Mouse (Mus musculus): Measurements from ENCODE around the gene Pold2. TPM values are rescaled to one million over a fixed set of nuclear protein-coding genes. Genes with fewer than 3 reads are reported as not detected.

Gene Pold2
- polyA plus RNA-seq (2011; ENCODE audit: insufficient read depth, insufficient read length, low replicate concordance, missing spikeins) = 13.9 and 19.9 TPM in 2 replicates

DNA sequence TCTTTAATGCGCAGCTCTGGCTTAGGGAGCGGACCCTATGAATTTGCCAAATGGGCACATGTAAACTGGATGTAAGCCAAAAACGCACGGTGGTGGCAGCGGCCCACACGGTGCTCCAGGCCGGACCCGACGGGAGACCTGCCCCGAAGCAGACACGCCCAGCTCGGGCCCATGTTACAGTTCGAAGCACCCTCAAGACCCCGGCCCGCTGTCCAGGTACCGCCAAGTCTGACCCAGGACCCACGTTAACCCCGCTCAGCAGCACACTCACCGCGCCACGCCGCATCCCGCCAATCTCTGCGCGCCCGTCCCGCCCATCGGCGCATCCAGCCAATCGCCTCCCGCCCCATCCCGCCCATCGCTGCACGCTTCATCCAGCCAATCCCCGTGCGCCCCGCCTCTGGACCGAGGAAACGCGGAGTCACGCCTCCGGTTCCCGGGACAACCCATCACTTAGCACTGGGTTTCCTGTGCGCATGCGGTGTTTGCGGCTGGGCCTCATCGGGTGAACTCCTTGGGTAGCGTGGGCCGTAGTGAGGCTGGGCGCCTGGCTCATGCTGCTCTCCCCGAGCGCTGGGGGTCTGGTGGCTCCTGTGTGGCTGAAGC lies at the start of gene Pold2:
Pold2 (minus strand) TSS at position 372 of the 606 bp plus-strand sequence.
- TF ChIP-seq CTCF (IDR thresholded peaks at IDR 0.05; ENCODE audit: control insufficient read depth, insufficient read depth, low read length) (no peak), POLR2A (IDR thresholded peaks at IDR 0.05; ENCODE audit: borderline replicate concordance, control insufficient read depth, low read depth, low read length) (peak; percentile 89)
- Histone ChIP-seq H3K4me1 (ENCODE audit: control insufficient read depth, insufficient read depth, low read length) (peaks cover 2% of the 10 kb centered on the region; the same call in 1 of the 2 replicates), H3K4me3 (replicated peaks; ENCODE audit: control insufficient read depth, low read depth, low read length) (peak within 1 kb of the TSS; percentile 93), H3K27ac (ENCODE audit: control insufficient read depth, insufficient read depth, low read depth, low read length, poor library complexity) (peak within 1 kb of the TSS; percentile 49)
- 1% methylated on average over 52 of the region's 52 CpGs for WGBS

- no peak for TF ChIP-seq POLR2A (IDR thresholded peaks at IDR 0.05; ENCODE audit: borderline replicate concordance, control insufficient read depth, low read depth, low read length)
- TF ChIP-seq CTCF (IDR thresholded peaks at IDR 0.05; ENCODE audit: control insufficient read depth, insufficient read depth, low read length) = no peak
- Histone ChIP-seq H3K4me3 (replicated peaks; ENCODE audit: control insufficient read depth, low read depth, low read length) (no peak overlapping the region), H3K4me1 (ENCODE audit: control insufficient read depth, insufficient read depth, low read length) (peaks cover 1% of the 10 kb centered on the region), H3K27ac (ENCODE audit: control insufficient read depth, insufficient read depth, low read depth, low read length, poor library complexity) (no peak overlapping the region)
- WGBS = 76% methylated on average over 3 of the region's 3 CpGs
Measured at GRCm38 (mm10) chr11:5926696-5927220, 48.7 kb upstream of the Pold2 start.

GRCm38 (mm10) chr11:5924699-5925098 lies 46.6 kb upstream of the Pold2 start:
- no peak overlapping the region for H3K4me3 ChIP-seq (replicated peaks; ENCODE audit: control insufficient read depth, low read depth, low read length)
- WGBS = 76% methylated on average over 8 of the region's 8 CpGs
- no peaks in the 10 kb centered on the region for H3K4me1 ChIP-seq (ENCODE audit: control insufficient read depth, insufficient read depth, low read length)
- no peak overlapping the region for H3K27ac ChIP-seq (ENCODE audit: control insufficient read depth, insufficient read depth, low read depth, low read length, poor library complexity)
- TF ChIP-seq CTCF (IDR thresholded peaks at IDR 0.05; ENCODE audit: control insufficient read depth, insufficient read depth, low read length) (no peak), POLR2A (IDR thresholded peaks at IDR 0.05; ENCODE audit: borderline replicate concordance, control insufficient read depth, low read depth, low read length) (no peak)

GRCm38 (mm10) chr11:5920323-5920960 lies 42.4 kb upstream of the Pold2 start:
- H3K27ac ChIP-seq (ENCODE audit: control insufficient read depth, insufficient read depth, low read depth, low read length, poor library complexity) = no peak overlapping the region
- WGBS = 32% methylated on average over 17 of the region's 17 CpGs
- TF ChIP-seq POLR2A (IDR thresholded peaks at IDR 0.05; ENCODE audit: borderline replicate concordance, control insufficient read depth, low read depth, low read length) = no peak
- TF ChIP-seq CTCF (IDR thresholded peaks at IDR 0.05; ENCODE audit: control insufficient read depth, insufficient read depth, low read length) = no peak

GRCm38 (mm10) chr11:5919606-5920005 lies 41.5 kb upstream of the Pold2 start:
- no peak overlapping the region for H3K4me3 ChIP-seq (replicated peaks; ENCODE audit: control insufficient read depth, low read depth, low read length)
- 84% methylated on average over 4 of the region's 4 CpGs for WGBS
- no peak overlapping the region for H3K27ac ChIP-seq (ENCODE audit: control insufficient read depth, insufficient read depth, low read depth, low read length, poor library complexity)
- H3K4me1 ChIP-seq (ENCODE audit: control insufficient read depth, insufficient read depth, low read length) = no peaks in the 10 kb centered on the region
- TF ChIP-seq POLR2A (IDR thresholded peaks at IDR 0.05; ENCODE audit: borderline replicate concordance, control insufficient read depth, low read depth, low read length) (no peak), CTCF (IDR thresholded peaks at IDR 0.05; ENCODE audit: control insufficient read depth, insufficient read depth, low read length) (no peak)

More at GRCm38 (mm10) chr11:5920323-5920960, 42.4 kb upstream of the Pold2 start:
- H3K4me1 ChIP-seq (ENCODE audit: control insufficient read depth, insufficient read depth, low read length) = no peaks in the 10 kb centered on the region
- no peak overlapping the region for H3K4me3 ChIP-seq (replicated peaks; ENCODE audit: control insufficient read depth, low read depth, low read length)

DNA sequence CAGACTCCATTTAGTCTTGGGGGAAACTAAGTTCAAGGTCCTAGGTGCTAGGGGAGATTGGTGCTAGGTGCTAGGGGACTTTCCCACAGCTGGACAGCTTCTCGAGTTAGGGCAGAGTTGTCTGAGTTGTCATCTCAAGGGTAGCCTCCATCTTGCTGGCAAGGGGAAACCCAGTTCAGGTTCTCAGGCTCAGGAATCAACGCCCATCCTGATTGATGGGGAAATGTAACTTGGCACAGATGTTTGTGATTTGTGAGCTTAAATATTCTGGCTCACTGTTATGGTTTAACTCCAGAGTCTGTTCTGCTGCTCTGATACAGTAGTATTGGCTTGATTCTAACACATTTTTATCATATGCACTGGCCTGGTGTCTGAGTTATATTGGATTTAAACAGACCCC lies 40.0 kb upstream of the Pold2 start:
- H3K4me3 ChIP-seq (replicated peaks; ENCODE audit: control insufficient read depth, low read depth, low read length) = no peak overlapping the region
- no peaks in the 10 kb centered on the region for H3K4me1 ChIP-seq (ENCODE audit: control insufficient read depth, insufficient read depth, low read length)
- TF ChIP-seq POLR2A (IDR thresholded peaks at IDR 0.05; ENCODE audit: borderline replicate concordance, control insufficient read depth, low read depth, low read length) (no peak), CTCF (IDR thresholded peaks at IDR 0.05; ENCODE audit: control insufficient read depth, insufficient read depth, low read length) (no peak)
- no peak overlapping the region for H3K27ac ChIP-seq (ENCODE audit: control insufficient read depth, insufficient read depth, low read depth, low read length, poor library complexity)
- WGBS = 69% methylated on average over 2 of the region's 2 CpGs

GRCm38 (mm10) chr11:5916178-5916548 lies 38.1 kb upstream of the Pold2 start:
- no peak for TF ChIP-seq CTCF (IDR thresholded peaks at IDR 0.05; ENCODE audit: control insufficient read depth, insufficient read depth, low read length)
- TF ChIP-seq POLR2A (IDR thresholded peaks at IDR 0.05; ENCODE audit: borderline replicate concordance, control insufficient read depth, low read depth, low read length) = no peak
- no peaks in the 10 kb centered on the region for H3K4me1 ChIP-seq (ENCODE audit: control insufficient read depth, insufficient read depth, low read length)
- WGBS = 83% methylated on average over 8 of the region's 8 CpGs
- H3K27ac ChIP-seq (ENCODE audit: control insufficient read depth, insufficient read depth, low read depth, low read length, poor library complexity) = no peak overlapping the region
- H3K4me3 ChIP-seq (replicated peaks; ENCODE audit: control insufficient read depth, low read depth, low read length) = no peak overlapping the region

GRCm38 (mm10) chr11:5915429-5916177 lies 37.5 kb upstream of the Pold2 start:
- Histone ChIP-seq H3K4me1 (ENCODE audit: control insufficient read depth, insufficient read depth, low read length) (no peaks in the 10 kb centered on the region), H3K27ac (ENCODE audit: control insufficient read depth, insufficient read depth, low read depth, low read length, poor library complexity) (no peak overlapping the region), H3K4me3 (replicated peaks; ENCODE audit: control insufficient read depth, low read depth, low read length) (no peak overlapping the region)
- 49% methylated on average over 5 of the region's 5 CpGs for WGBS
- TF ChIP-seq POLR2A (IDR thresholded peaks at IDR 0.05; ENCODE audit: borderline replicate concordance, control insufficient read depth, low read depth, low read length) (no peak), CTCF (IDR thresholded peaks at IDR 0.05; ENCODE audit: control insufficient read depth, insufficient read depth, low read length) (no peak)

Measured in bone marrow, adult 2 months (tissue).